Mouse (Mus musculus) hindbrain, postnatal 0 days (tissue): ENCODE measurements at regions not wholly inside any gene's neighbourhood (a gene's known extent, or its start where the extent isn't known, plus 50 kb on each side); places are given as distances from the start of the nearest gene placed in this dataset.

Source experiments
- ATAC-seq: fragments of 200-750 bp; cut with Nextera tagmentation; 2 replicates; pipeline ENCODE4 v1.8.0; 2017; ENCODE audit warnings: mild to moderate bottlenecking, moderate TSS enrichment, moderate library complexity
- DNase-seq: peaks from one replicate; pipeline ENCODE4 v3.0.0-alpha.2; 2015; ENCODE audit warnings: low spot score
- H3K27ac ChIP-seq: fragments of 300-500 bp; sonication (generic); 2 replicates; pipeline ENCODE4 v1.5.1; 2014; ENCODE audit warnings: mild to moderate bottlenecking
- H3K27me3 ChIP-seq: fragments of 300-500 bp; sonication (generic); 2 replicates; pipeline ENCODE4 v1.6.1; 2014; ENCODE audit warnings: low read length, mixed read lengths; ENCODE audit not compliant: insufficient read depth
- H3K36me3 ChIP-seq: fragments of 300-500 bp; sonication (generic); 2 replicates; pipeline ENCODE4 v1.6.1; 2014; ENCODE audit warnings: low read length, mixed read lengths; ENCODE audit not compliant: insufficient read depth
- H3K4me1 ChIP-seq: fragments of 300-500 bp; sonication (generic); 2 replicates; pipeline ENCODE4 v1.6.1; 2014; ENCODE audit warnings: antibody characterized with exemption, low read length, mixed read lengths; ENCODE audit not compliant: insufficient read depth
- H3K4me2 ChIP-seq: fragments of 300-500 bp; sonication (generic); 2 replicates; pipeline ENCODE4 v1.6.1; 2014; ENCODE audit warnings: low read depth, mild to moderate bottlenecking, low read length, moderate library complexity, mixed read lengths
- H3K4me3 ChIP-seq: fragments of 300-500 bp; sonication (generic); 2 replicates; pipeline ENCODE4 v1.5.1; 2014; ENCODE audit warnings: low read length
- H3K9ac ChIP-seq: fragments of 300-500 bp; sonication (generic); replicated peaks from 2 replicates; pipeline ENCODE4 v1.6.1; 2014; ENCODE audit warnings: mild to moderate bottlenecking, low read length, moderate library complexity, mixed read lengths
- H3K9me3 ChIP-seq: fragments of 300-500 bp; sonication (generic); 2 replicates; pipeline ENCODE4 v1.6.1; 2016; ENCODE audit warnings: low read length, mixed read lengths
- CTCF ChIP-seq: IDR thresholded peaks from 2 replicates; pipeline ENCODE4 v1.5.1; 2016; ENCODE audit warnings: antibody characterized with exemption, control low read depth, low read depth
- WGBS: fragments of 180-500 bp; shearing (Covaris S2); extraction: QIAGEN DNeasy Blood & Tissue Kit; methylation state at CpG from one replicate; pipeline ENCODE4 v1.1.7; 2014; 5-methylcytosine and 5-hydroxymethylcytosine counted together

- H3K36me3 ChIP-seq, result no peaks in the 10 kb centered on the region
- H3K4me2 ChIP-seq, result no peak overlapping the region
- no peak for DNase-seq
- ATAC-seq, result no peak
- H3K4me1 ChIP-seq, result no peaks in the 10 kb centered on the region
- no peaks in the 10 kb centered on the region for H3K27me3 ChIP-seq
- no peak overlapping the region for H3K4me3 ChIP-seq
- no peaks in the 10 kb centered on the region for H3K9me3 ChIP-seq
- 76% methylated on average over 7 of the region's 7 CpGs for WGBS
- TF ChIP-seq CTCF, result no peak
- H3K27ac ChIP-seq, result no peak overlapping the region
- no peak overlapping the region for H3K9ac ChIP-seq
These were observed 434.9 kb downstream of the Rnf144b start for GRCm38 (mm10) chr13:47557196-47557974.

DNA sequence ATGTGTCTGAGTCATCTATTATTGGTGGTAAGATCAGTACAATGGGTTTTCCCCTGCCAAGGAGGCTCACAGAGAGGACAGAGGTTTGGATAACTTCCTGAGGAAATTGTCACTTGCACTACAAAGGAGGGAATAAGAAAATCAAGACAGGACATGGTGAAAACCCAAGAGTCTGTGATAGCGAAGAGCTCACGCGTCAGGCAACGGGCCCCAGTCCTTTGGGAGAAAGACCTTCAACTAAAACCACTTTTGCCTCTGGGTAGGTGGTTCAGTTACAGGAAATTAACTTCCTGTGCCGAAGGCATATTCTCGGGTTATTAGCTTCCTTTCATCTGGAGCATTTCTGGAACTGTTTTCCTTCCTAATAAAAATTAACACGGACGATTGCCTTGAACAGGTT lies 440.4 kb downstream of the Rnf144b start:
- Histone ChIP-seq H3K4me2 (no peak overlapping the region), H3K9me3 (no peaks in the 10 kb centered on the region), H3K36me3 (no peaks in the 10 kb centered on the region), H3K27me3 (no peaks in the 10 kb centered on the region), H3K4me1 (no peaks in the 10 kb centered on the region), H3K4me3 (no peak overlapping the region), H3K27ac (no peak overlapping the region), H3K9ac (no peak overlapping the region)
- ATAC-seq, result no peak
- WGBS, result 70% methylated on average over 8 of the region's 8 CpGs
- no peak for TF ChIP-seq CTCF
- DNase-seq, result no peak

GRCm38 (mm10) chr13:47576516-47576915 lies 454.1 kb downstream of the Rnf144b start:
- no peaks in the 10 kb centered on the region for H3K27me3 ChIP-seq
- H3K4me2 ChIP-seq, result no peak overlapping the region
- no peak for ATAC-seq
- no peaks in the 10 kb centered on the region for H3K36me3 ChIP-seq
- no peak overlapping the region for H3K4me3 ChIP-seq
- no peaks in the 10 kb centered on the region for H3K4me1 ChIP-seq
- peak; percentile 62 for TF ChIP-seq CTCF
- no peak overlapping the region for H3K9ac ChIP-seq
- 64% methylated on average over 3 of the region's 3 CpGs for WGBS
- no peaks in the 10 kb centered on the region for H3K9me3 ChIP-seq
- no peak overlapping the region for H3K27ac ChIP-seq
- no peak for DNase-seq

DNA sequence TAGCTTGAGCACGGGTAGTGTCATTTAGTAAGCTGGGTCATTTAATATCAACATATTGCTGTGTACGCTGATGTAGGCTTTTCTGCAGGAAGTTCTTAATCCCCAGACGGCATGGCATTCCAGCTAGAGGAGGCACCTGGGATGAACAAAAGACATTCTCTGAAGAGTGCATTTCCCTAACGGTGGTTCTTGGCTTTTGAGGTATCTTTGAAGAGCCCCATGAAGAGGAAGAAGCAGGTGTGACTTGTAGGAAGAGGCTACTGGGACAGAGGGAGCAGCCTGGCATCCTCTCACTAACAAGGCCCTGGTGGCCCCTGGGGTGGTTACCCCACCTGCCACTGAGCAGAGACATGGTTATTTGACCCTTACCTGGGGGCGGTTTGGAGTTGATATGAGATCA lies 457.7 kb downstream of the Rnf144b start:
- Histone ChIP-seq H3K27me3 (no peaks in the 10 kb centered on the region), H3K36me3 (no peaks in the 10 kb centered on the region), H3K27ac (no peak overlapping the region), H3K9me3 (no peaks in the 10 kb centered on the region), H3K4me1 (no peaks in the 10 kb centered on the region), H3K9ac (no peak overlapping the region), H3K4me2 (no peak overlapping the region), H3K4me3 (no peak overlapping the region)
- WGBS, result 77% methylated on average over 5 of the region's 5 CpGs
- DNase-seq, result no peak
- no peak for TF ChIP-seq CTCF
- ATAC-seq, result no peak

DNA sequence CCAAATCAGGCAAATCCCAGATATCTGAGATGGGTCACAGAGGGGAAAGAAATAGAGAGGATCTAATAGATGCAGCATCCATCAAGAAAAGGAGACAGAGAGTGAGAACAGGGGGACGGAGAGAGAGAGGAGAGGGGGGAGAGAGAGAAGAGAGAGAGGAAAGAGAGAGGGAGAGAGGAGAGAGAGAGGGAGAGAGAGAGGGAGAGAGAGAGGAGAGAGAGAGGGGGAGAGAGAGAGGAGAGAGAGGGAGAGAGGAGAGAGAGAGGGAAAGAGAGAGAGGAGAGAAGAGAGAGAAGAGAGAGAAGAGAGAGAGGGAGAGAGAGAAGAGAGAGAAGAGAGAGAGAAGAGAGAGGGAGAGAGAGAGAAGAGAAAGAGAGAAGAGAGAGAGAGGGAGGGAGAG lies 462.7 kb downstream of the Rnf144b start:
- no peak overlapping the region for H3K27ac ChIP-seq
- no peak for ATAC-seq
- no peak for DNase-seq
- no peaks in the 10 kb centered on the region for H3K9me3 ChIP-seq
- no peaks in the 10 kb centered on the region for H3K4me1 ChIP-seq
- WGBS, result 84% methylated on average over 1 of the region's 1 CpGs
- no peaks in the 10 kb centered on the region for H3K27me3 ChIP-seq
- H3K4me3 ChIP-seq, result no peak overlapping the region
- H3K9ac ChIP-seq, result no peak overlapping the region
- no peaks in the 10 kb centered on the region for H3K36me3 ChIP-seq
- H3K4me2 ChIP-seq, result no peak overlapping the region
- TF ChIP-seq CTCF, result no peak

DNA sequence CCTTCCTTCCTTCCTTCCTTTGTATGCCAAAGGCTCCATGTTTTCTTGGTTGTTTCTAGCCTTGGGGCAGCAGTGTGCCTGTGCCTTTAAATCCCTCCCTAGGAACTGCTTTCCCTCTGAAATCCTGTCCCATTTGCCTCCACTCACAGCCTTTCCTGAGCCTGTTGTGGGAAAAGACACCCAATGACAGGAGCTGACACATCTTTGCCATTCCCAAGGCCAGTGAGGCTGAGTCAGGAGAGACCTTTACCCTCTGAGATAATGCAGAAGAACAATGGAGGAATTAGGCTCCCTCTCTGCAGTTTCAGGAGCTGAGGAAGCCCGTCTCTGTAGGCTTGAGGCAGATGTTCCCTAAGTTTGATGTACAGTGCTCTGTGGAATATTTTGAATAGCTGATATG lies 480.2 kb downstream of the Rnf144b start:
- H3K36me3 ChIP-seq, result no peaks in the 10 kb centered on the region
- 44% methylated on average over 1 of the region's 1 CpGs for WGBS
- no peak overlapping the region for H3K9ac ChIP-seq
- H3K4me3 ChIP-seq, result no peak overlapping the region
- H3K4me1 ChIP-seq, result no peaks in the 10 kb centered on the region
- no peak overlapping the region for H3K27ac ChIP-seq
- no peaks in the 10 kb centered on the region for H3K27me3 ChIP-seq
- H3K4me2 ChIP-seq, result no peak overlapping the region
- H3K9me3 ChIP-seq, result no peaks in the 10 kb centered on the region
- ATAC-seq, result no peak
- TF ChIP-seq CTCF, result no peak
- DNase-seq, result no peak

- no peak overlapping the region for H3K4me3 ChIP-seq
- H3K9ac ChIP-seq, result no peak overlapping the region
- H3K4me1 ChIP-seq, result no peaks in the 10 kb centered on the region
- no peak overlapping the region for H3K4me2 ChIP-seq
- ATAC-seq (no peak), DNase-seq (no peak)
- H3K27me3 ChIP-seq, result no peaks in the 10 kb centered on the region
- no peak overlapping the region for H3K27ac ChIP-seq
- no peaks in the 10 kb centered on the region for H3K36me3 ChIP-seq
- H3K9me3 ChIP-seq, result no peaks in the 10 kb centered on the region
- WGBS, result 86% methylated on average over 4 of the region's 4 CpGs
- TF ChIP-seq CTCF, result no peak
These were observed 489.0 kb downstream of the Rnf144b start for GRCm38 (mm10) chr13:47611439-47611838.
